27 mouse cellular contexts compared by ENCODE assay signal in the genomic region with DNA sequence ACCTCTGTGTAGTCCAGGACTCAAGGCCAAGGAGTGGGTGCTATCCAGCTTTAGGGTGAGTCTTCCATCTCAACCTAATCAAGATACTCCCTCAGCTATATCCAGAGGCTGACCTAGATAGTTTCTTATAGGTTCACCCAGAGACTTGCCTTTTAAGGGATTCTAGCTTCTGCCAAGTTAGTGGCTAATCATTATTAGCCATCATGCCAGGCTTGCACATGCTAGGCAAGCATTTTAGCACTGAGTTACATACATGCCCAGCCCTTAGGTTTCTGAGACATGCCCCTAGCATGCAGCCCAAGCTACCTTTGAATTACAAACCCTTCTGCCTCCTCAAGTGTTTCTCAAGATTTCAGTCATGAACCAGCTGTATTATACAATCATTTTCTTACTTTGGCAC. TPM values are rescaled to one million over a fixed set of nuclear protein-coding genes. Genes with fewer than 3 reads are reported as not detected.
A peak's percentile ranks its signal among the peaks of the same experiment; 100 is the strongest.
DNase-seq lines count a peak whose midpoint lies in the region; ATAC-seq and TF ChIP-seq lines count a peak whose summit lies in the region.
"Had no signal": no experiment of that assay in that cellular context is flagged by ENCODE, and none has a peak within 500 bp of the region (broad histone marks: within the 10 kb centered on the region; RNA-seq: fewer than 3 reads in every experiment).

No protein-coding gene starts in this region.

- no peaks in the 10 kb centered on the region for H3K9me3 ChIP-seq in intestine, postnatal 0 days (ENCODE audit: control insufficient read depth)
- H3K9me3 ChIP-seq in intestine, embryonic 15.5 days: no peaks in the 10 kb centered on the region
- H3K9me3 ChIP-seq in stomach, postnatal 0 days (ENCODE audit: control insufficient read depth, low read length): no peaks in the 10 kb centered on the region
- H3K9me3 ChIP-seq: embryonic facial prominence, embryonic 13.5 days; embryonic facial prominence, embryonic 15.5 days; forebrain, embryonic 13.5 days; forebrain, embryonic 15.5 days; G1E had no signal

- no peak for TF ChIP-seq EP300 in stomach, postnatal 0 days (optimal IDR thresholded peaks at IDR 0.05)

- H3K4me2 ChIP-seq in intestine, postnatal 0 days (replicated peaks; ENCODE audit: low read depth): no peak overlapping the region
- H3K4me2 ChIP-seq in intestine, embryonic 15.5 days (replicated peaks): no peak overlapping the region
- no peak overlapping the region for H3K4me2 ChIP-seq in stomach, postnatal 0 days (replicated peaks; ENCODE audit: low read depth)
- H3K4me2 ChIP-seq: embryonic facial prominence, embryonic 13.5 days; embryonic facial prominence, embryonic 15.5 days; forebrain, embryonic 13.5 days; forebrain, embryonic 15.5 days had no signal

- H3K36me3 ChIP-seq in intestine, postnatal 0 days (ENCODE audit: control insufficient read depth, insufficient read depth): 0 out of 2 replicates have a peak, but pooled peaks cover 8% of the 10 kb centered on the region
- H3K36me3 ChIP-seq in intestine, embryonic 15.5 days: no peaks in the 10 kb centered on the region
- no peaks in the 10 kb centered on the region for H3K36me3 ChIP-seq in stomach, postnatal 0 days (ENCODE audit: control insufficient read depth, insufficient read depth, low read length)
- H3K36me3 ChIP-seq: forebrain, embryonic 15.5 days; G1E had no signal

- H3K4me1 ChIP-seq in intestine, postnatal 0 days (replicated peaks; ENCODE audit: control insufficient read depth, insufficient read depth, low read length): peaks cover 5% of the 10 kb centered on the region; the same call in 1 of the 2 replicates
- H3K4me1 ChIP-seq in intestine, embryonic 15.5 days (replicated peaks): no peaks in the 10 kb centered on the region
- no peaks in the 10 kb centered on the region for H3K4me1 ChIP-seq in stomach, postnatal 0 days (replicated peaks; ENCODE audit: control insufficient read depth, insufficient read depth)
- H3K4me1 ChIP-seq: embryonic facial prominence, embryonic 13.5 days; embryonic facial prominence, embryonic 15.5 days; forebrain, embryonic 15.5 days had no signal

- no peak for ATAC-seq in intestine, postnatal 0 days
- ATAC-seq in intestine, embryonic 15.5 days: no peak
- no peak for ATAC-seq in stomach, postnatal 0 days (ENCODE audit: low FRiP score, low TSS enrichment)
- ATAC-seq: activated CD4-positive, CD25-positive, alpha-beta regulatory T cell, adult 4 months; CD4-positive, CD25-positive, alpha-beta regulatory T cell, adult 4 months; forebrain, embryonic 13.5 days; forebrain, embryonic 15.5 days; forebrain, postnatal 0 days; Patski had no signal

- TF ChIP-seq CTCF in intestine, postnatal 0 days (IDR thresholded peaks at IDR 0.05; ENCODE audit: low read depth): no peak
- TF ChIP-seq CTCF in stomach, postnatal 0 days (IDR thresholded peaks at IDR 0.05; ENCODE audit: low read depth): no peak

- 0 out of 2 replicates have a peak overlapping the region, but pooled peaks have one; percentile 21 for H3K27ac ChIP-seq in intestine, postnatal 0 days (ENCODE audit: low read depth, low read length)
- no peak overlapping the region for H3K27ac ChIP-seq in intestine, embryonic 15.5 days
- 0 out of 2 replicates have a peak overlapping the region, but pooled peaks have one; percentile 25 for H3K27ac ChIP-seq in stomach, postnatal 0 days (replicated peaks)
- H3K27ac ChIP-seq: embryonic facial prominence, embryonic 13.5 days; embryonic facial prominence, embryonic 15.5 days; forebrain, embryonic 13.5 days; forebrain, embryonic 15.5 days had no signal

- no peak overlapping the region for H3K4me3 ChIP-seq in intestine, postnatal 0 days (ENCODE audit: low read depth, low read length)
- H3K4me3 ChIP-seq in intestine, embryonic 15.5 days (replicated peaks): no peak overlapping the region
- no peak overlapping the region for H3K4me3 ChIP-seq in stomach, postnatal 0 days (ENCODE audit: low read depth, low read length)
- H3K4me3 ChIP-seq: embryonic facial prominence, embryonic 13.5 days; embryonic facial prominence, embryonic 15.5 days; erythroblast, embryonic 14.5 days; forebrain, embryonic 13.5 days; forebrain, embryonic 15.5 days had no signal

- DNase-seq in kidney, adult 9 months: peak; percentile 43
- no peak for DNase-seq in kidney, adult 18-20 months
- DNase-seq in stomach, postnatal 0 days (ENCODE audit: low spot score): no peak
- no peak for DNase-seq in embryo, embryonic 10.5 days (ENCODE audit: low spot score)
- DNase-seq: adrenal gland, adult 8-10 months; adrenal gland, postnatal 14 days; adrenal gland, postnatal 36 days; B cell, adult 2 months; cerebellum, adult 11-12 months; cerebellum, adult 2 months; cerebellum, adult 9-10 months; cerebellum, postnatal 10 days; cerebellum, postnatal 25 days; embryo, embryonic 11 days; forebrain, postnatal 0 days had no signal

- H3K9ac ChIP-seq in intestine, postnatal 0 days (ENCODE audit: low read depth, low read length): no peak overlapping the region
- H3K9ac ChIP-seq in intestine, embryonic 15.5 days: no peak overlapping the region
- no peak overlapping the region for H3K9ac ChIP-seq in stomach, postnatal 0 days (ENCODE audit: low read length)
- H3K9ac ChIP-seq: embryonic facial prominence, embryonic 13.5 days; embryonic facial prominence, embryonic 15.5 days; forebrain, embryonic 13.5 days; forebrain, embryonic 15.5 days; forebrain, postnatal 0 days had no signal

- H3K27me3 ChIP-seq in intestine, postnatal 0 days (replicated peaks; ENCODE audit: control insufficient read depth, insufficient read depth, low read length): no peaks in the 10 kb centered on the region
- H3K27me3 ChIP-seq in intestine, embryonic 15.5 days (replicated peaks): no peaks in the 10 kb centered on the region
- H3K27me3 ChIP-seq in stomach, postnatal 0 days (ENCODE audit: control insufficient read depth, insufficient read depth, low read length): no peaks in the 10 kb centered on the region
- H3K27me3 ChIP-seq: CH12.LX; embryonic facial prominence, embryonic 13.5 days; embryonic facial prominence, embryonic 15.5 days; forebrain, embryonic 13.5 days; forebrain, embryonic 15.5 days; Patski had no signal

RNA-seq across cellular contexts. Expression of a gene that starts 47.9 kb away (rescaled TPM):
- polyA plus RNA-seq in intestine, postnatal 0 days (2015; fragmentation: Nextera tagmentation; extraction: Ambion mirVana): 36.7 and 37.3 TPM in 2 replicates
- polyA plus RNA-seq in intestine, embryonic 15.5 days (2015; fragmentation: Nextera tagmentation; extraction: Ambion mirVana): 42.4 and 44.6 TPM in 2 replicates
- polyA plus RNA-seq in stomach, postnatal 0 days (2015; fragmentation: Nextera tagmentation; extraction: Ambion mirVana): 16.6 and 18.6 TPM in 2 replicates
- polyA plus RNA-seq: CD4-positive, CD25-positive, alpha-beta regulatory T cell, adult 4 months; G1E had no signal
